8 mouse cellular contexts compared by ENCODE assay signal in genomic region chr7:83089330-83089982, GRCm38 (mm10).
DNase-seq lines count a peak whose midpoint lies in the region; ATAC-seq lines count a peak whose summit lies in the region.

No protein-coding gene starts in this region.

- H3K9ac ChIP-seq in stomach, embryonic 16.5 days (ENCODE audit: low read length), result no peak overlapping the region

- H3K4me1 ChIP-seq in heart, embryonic 10.5 days, result peaks cover 14% of the 10 kb centered on the region
- H3K4me1 ChIP-seq in stomach, embryonic 16.5 days (ENCODE audit: control insufficient read depth, insufficient read depth, low read length), result no peaks in the 10 kb centered on the region

- H3K4me3 ChIP-seq in heart, embryonic 10.5 days, result 0 out of 2 replicates have a peak overlapping the region, but pooled peaks have one; percentile 9
- no peak overlapping the region for H3K4me3 ChIP-seq in stomach, embryonic 16.5 days (replicated peaks; ENCODE audit: low read length)

- 0 out of 2 replicates have a peak, but pooled peaks have one; percentile 50 for ATAC-seq in stomach, embryonic 16.5 days (ENCODE audit: insufficient read depth, low FRiP score)

- peak overlapping the region; percentile 28 for H3K4me2 ChIP-seq in stomach, embryonic 16.5 days (ENCODE audit: low read depth, low read length)

- DNase-seq in heart, embryonic 10.5 days (ENCODE audit: low spot score), result peak; percentile 78
- no peak for DNase-seq in heart, postnatal 36 days
- DNase-seq in 416B (ENCODE audit: low read depth), result peak; percentile 10
- peak; percentile 71 for DNase-seq in embryo, embryonic 10 days (ENCODE audit: low spot score)
- peak; percentile 13 for DNase-seq in kidney, postnatal 14 days
- no peak for DNase-seq in adrenal gland, adult 8-10 months
- DNase-seq in ovary, postnatal 36 days (ENCODE audit: low spot score), result no peak

- no peaks in the 10 kb centered on the region for H3K9me3 ChIP-seq in heart, embryonic 10.5 days
- H3K9me3 ChIP-seq in stomach, embryonic 16.5 days (replicated peaks; ENCODE audit: control insufficient read depth, low read length), result no peaks in the 10 kb centered on the region

- intact Hi-C loops in heart, postnatal 36 days (cut with DNase I), result no loop called here

- 34% methylated on average over 8 of the region's 8 CpGs for WGBS in heart, embryonic 10.5 days
- 24% methylated on average over 8 of the region's 8 CpGs for WGBS in stomach, embryonic 16.5 days

- H3K27me3 ChIP-seq in heart, embryonic 10.5 days (ENCODE audit: insufficient read depth, poor library complexity, severe bottlenecking), result no peaks in the 10 kb centered on the region
- H3K27me3 ChIP-seq in stomach, embryonic 16.5 days (ENCODE audit: control insufficient read depth, insufficient read depth, low read length), result no peaks in the 10 kb centered on the region

- peak overlapping the region; percentile 78 for H3K27ac ChIP-seq in heart, embryonic 10.5 days
- no peak overlapping the region for H3K27ac ChIP-seq in stomach, embryonic 16.5 days (ENCODE audit: low read length)

- no peaks in the 10 kb centered on the region for H3K36me3 ChIP-seq in heart, embryonic 10.5 days
- H3K36me3 ChIP-seq in stomach, embryonic 16.5 days (ENCODE audit: control insufficient read depth, insufficient read depth, low read length), result no peaks in the 10 kb centered on the region

Comparison
In these comparisons a context has a peak if more than half of its experiments do, and no peak if none do; other contexts are left out.
1. DNase-seq: peak in heart, embryonic 10.5 days (single experiment), 416B (single experiment), embryo, embryonic 10 days (single experiment) and kidney, postnatal 14 days (single experiment); none in heart, postnatal 36 days (0 of 2), adrenal gland, adult 8-10 months (single experiment) and ovary, postnatal 36 days (single experiment).